Mouse (Mus musculus): ENCODE results near the gene Moxd1.

Gene Moxd1

GRCm38 (mm10) chr10:24223449-24224143, at the start of gene Moxd1:
TSS of gene Moxd1 (plus strand) at chr10:24223517.
- no peak for DNase-seq (ENCODE audit: low spot score)

GRCm38 (mm10) chr10:24190392-24190791, 32.9 kb upstream of the Moxd1 start:
- no peak for DNase-seq (ENCODE audit: low spot score)

- no peak for DNase-seq (ENCODE audit: low spot score)
These were observed 31.3 kb upstream of the Moxd1 start for GRCm38 (mm10) chr10:24191977-24192376.

- no peak for DNase-seq (ENCODE audit: low spot score)
These were observed 24.0 kb upstream of the Moxd1 start for GRCm38 (mm10) chr10:24199303-24199702.

GRCm38 (mm10) chr10:24200099-24200498, 23.2 kb upstream of the Moxd1 start:
- no peak for DNase-seq (ENCODE audit: low spot score)

- DNase-seq (ENCODE audit: low spot score) = no peak
These were observed 13.2 kb upstream of the Moxd1 start for GRCm38 (mm10) chr10:24210075-24210474.

- no peak for DNase-seq (ENCODE audit: low spot score)
These were observed 10.0 kb upstream of the Moxd1 start for GRCm38 (mm10) chr10:24213297-24213696.

GRCm38 (mm10) chr10:24217558-24218268, 5.6 kb upstream of the Moxd1 start:
- DNase-seq (ENCODE audit: low spot score) = no peak

- DNase-seq (ENCODE audit: low spot score) = no peak
These were observed 2.4 kb upstream of the Moxd1 start for GRCm38 (mm10) chr10:24220931-24221330.

- no peak for DNase-seq (ENCODE audit: low spot score)
These were observed 406 bp upstream of the Moxd1 start for GRCm38 (mm10) chr10:24222911-24223310.

- no peak for DNase-seq (ENCODE audit: low spot score)
These were observed 1.3 kb downstream of the Moxd1 start for GRCm38 (mm10) chr10:24224591-24224990.

GRCm38 (mm10) chr10:24228318-24229183, 5.2 kb downstream of the Moxd1 start:
- DNase-seq (ENCODE audit: low spot score) = no peak

GRCm38 (mm10) chr10:24232281-24232680, 9.0 kb downstream of the Moxd1 start:
- no peak for DNase-seq (ENCODE audit: low spot score)

- DNase-seq (ENCODE audit: low spot score) = no peak
These were observed 12.3 kb downstream of the Moxd1 start for GRCm38 (mm10) chr10:24235426-24236283.

GRCm38 (mm10) chr10:24246815-24247214, 23.5 kb downstream of the Moxd1 start:
- DNase-seq (ENCODE audit: low spot score) = no peak

GRCm38 (mm10) chr10:24248116-24248515, 24.8 kb downstream of the Moxd1 start:
- no peak for DNase-seq (ENCODE audit: low spot score)

GRCm38 (mm10) chr10:24251631-24252030, 28.3 kb downstream of the Moxd1 start:
- no peak for DNase-seq (ENCODE audit: low spot score)

- no peak for DNase-seq (ENCODE audit: low spot score)
These were observed 34.8 kb downstream of the Moxd1 start for GRCm38 (mm10) chr10:24258150-24258549.

GRCm38 (mm10) chr10:24258885-24259284, 35.6 kb downstream of the Moxd1 start:
- no peak for DNase-seq (ENCODE audit: low spot score)

- DNase-seq (ENCODE audit: low spot score) = no peak
These were observed 36.7 kb downstream of the Moxd1 start for GRCm38 (mm10) chr10:24259794-24260590.

GRCm38 (mm10) chr10:24267520-24267919, 44.2 kb downstream of the Moxd1 start:
- no peak for DNase-seq (ENCODE audit: low spot score)

All from urinary bladder, postnatal 10 days (tissue).